Mouse (Mus musculus): ENCODE results near the gene Chl1.

The Chl1 gene

GRCm38 (mm10) chr6:103665677-103666316 lies 155.4 kb downstream of the Chl1 start:
- DNase-seq (ENCODE audit: low spot score), result no peak

GRCm38 (mm10) chr6:103673111-103673510 lies 162.7 kb downstream of the Chl1 start:
- no peak for DNase-seq (ENCODE audit: low spot score)

- DNase-seq (ENCODE audit: low spot score), result peak; percentile 9
Observed at GRCm38 (mm10) chr6:103674332-103674731, 163.9 kb downstream of the Chl1 start.

- DNase-seq (ENCODE audit: low spot score), result no peak
Observed at GRCm38 (mm10) chr6:103675145-103675544, 164.8 kb downstream of the Chl1 start.

- no peak for DNase-seq (ENCODE audit: low spot score)
Observed at GRCm38 (mm10) chr6:103676664-103677063, 166.3 kb downstream of the Chl1 start.

GRCm38 (mm10) chr6:103677072-103677471 lies 166.7 kb downstream of the Chl1 start:
- no peak for DNase-seq (ENCODE audit: low spot score)

GRCm38 (mm10) chr6:103682854-103683574 lies 172.6 kb downstream of the Chl1 start:
- peak; percentile 32 for DNase-seq (ENCODE audit: low spot score)

- DNase-seq (ENCODE audit: low spot score), result no peak
Observed at GRCm38 (mm10) chr6:103692511-103692910, 182.1 kb downstream of the Chl1 start.

- no peak for DNase-seq (ENCODE audit: low spot score)
Observed at GRCm38 (mm10) chr6:103697349-103698028, 187.1 kb downstream of the Chl1 start.

- no peak for DNase-seq (ENCODE audit: low spot score)
Observed at GRCm38 (mm10) chr6:103699482-103699881, 189.1 kb downstream of the Chl1 start.

- DNase-seq (ENCODE audit: low spot score), result no peak
Observed at GRCm38 (mm10) chr6:103699895-103700294, 189.5 kb downstream of the Chl1 start.

- DNase-seq (ENCODE audit: low spot score), result no peak
Observed at GRCm38 (mm10) chr6:103700336-103700735, 189.9 kb downstream of the Chl1 start.

- no peak for DNase-seq (ENCODE audit: low spot score)
Observed at GRCm38 (mm10) chr6:103706366-103706765, 196.0 kb downstream of the Chl1 start.

- no peak for DNase-seq (ENCODE audit: low spot score)
Observed at GRCm38 (mm10) chr6:103739291-103739690, 228.9 kb downstream of the Chl1 start.

- DNase-seq (ENCODE audit: low spot score), result no peak
Observed at GRCm38 (mm10) chr6:103742784-103743183, 232.4 kb downstream of the Chl1 start.

- peak; percentile 9 for DNase-seq (ENCODE audit: low spot score)
Observed at GRCm38 (mm10) chr6:103746103-103746502, 235.7 kb downstream of the Chl1 start.

GRCm38 (mm10) chr6:103749122-103749773 lies 238.9 kb downstream of the Chl1 start:
- DNase-seq (ENCODE audit: low spot score), result no peak

- no peak for DNase-seq (ENCODE audit: low spot score)
Observed at GRCm38 (mm10) chr6:103753891-103754290, 243.5 kb downstream of the Chl1 start.

- no peak for DNase-seq (ENCODE audit: low spot score)
Observed at GRCm38 (mm10) chr6:103766830-103767229, 256.4 kb downstream of the Chl1 start.

GRCm38 (mm10) chr6:103781058-103781457 lies 270.7 kb downstream of the Chl1 start:
- DNase-seq (ENCODE audit: low spot score), result no peak

GRCm38 (mm10) chr6:103791077-103791632 lies 280.8 kb downstream of the Chl1 start:
- DNase-seq (ENCODE audit: low spot score), result no peak

GRCm38 (mm10) chr6:103795241-103795640 lies 284.9 kb downstream of the Chl1 start:
- no peak for DNase-seq (ENCODE audit: low spot score)
